Mouse (Mus musculus) adrenal gland, postnatal 36 days (tissue): ENCODE data around the gene Mtx1. TPM values are rescaled to one million over a fixed set of nuclear protein-coding genes. Genes with fewer than 3 reads are reported as not detected.

Experiments used
- microRNA-seq: library from miRNA; unstranded; fragments of <30 nt; microRNA quantifications from one replicate; pipeline ENCODE4 v1.2.0, GENCODE M21; 2021
- total RNA-seq, 2 experiments: library from RNA; stranded (reverse); gene quantifications; 2 replicates each; pipeline ENCODE4 v1.2.3; 2021

The Mtx1 gene
- total RNA-seq, 2 experiments from 2014 or later = 136 to 165 TPM

Small RNA genes within 50 kb of the gene (microRNA-seq; reads per million reads assigned to microRNA genes)
- 19.4 reads per million, percentile 33 among the genes with 10 or more reads in this experiment for gene Mir92b

Other genes starting within 250 kb of the Mtx1 start
- 10 to 100 TPM; 26.9 to 30.8 TPM for gene Rusc1, start 133.8 kb downstream of the Mtx1 start, total RNA-seq
- gene Gm43738, start 126.0 kb downstream of the Mtx1 start, total RNA-seq = under 1 TPM in 1 of 2 experiments, not detected in 1; 0.17 TPM
- gene Fdps, start 125.1 kb downstream of the Mtx1 start, total RNA-seq = 100 to 1,000 TPM; 353 to 497 TPM
- not detected for gene Pklr, start 90.9 kb downstream of the Mtx1 start, total RNA-seq
- 1 to 10 TPM; 1.9 to 9.7 TPM for gene Hcn3, start 66.9 kb downstream of the Mtx1 start, total RNA-seq
- gene Clk2, start 62.3 kb downstream of the Mtx1 start, total RNA-seq = 10 to 100 TPM; 55.2 to 55.7 TPM
- 10 to 100 TPM; 77.5 to 96.1 TPM for gene Scamp3, start 49.6 kb downstream of the Mtx1 start, total RNA-seq
- gene Fam189b, start 43.9 kb downstream of the Mtx1 start, total RNA-seq = 10 to 100 TPM; 13.5 to 17.1 TPM
- gene Gba, start 24.2 kb downstream of the Mtx1 start, total RNA-seq = 10 to 100 TPM; 64.2 to 70.6 TPM
- 10 to 100 TPM in 1 of 2 experiments, 1 to 10 TPM in 1; 7.7 to 11.4 TPM for gene Thbs3, start 11.9 kb downstream of the Mtx1 start, total RNA-seq
- gene Muc1, start 2.0 kb upstream of the Mtx1 start, total RNA-seq = under 1 TPM in 1 of 2 experiments, not detected in 1; 0.56 TPM
- gene Krtcap2, start 18.9 kb upstream of the Mtx1 start, total RNA-seq = 100 to 1,000 TPM; 114 to 139 TPM
- gene Trim46, start 19.2 kb upstream of the Mtx1 start, total RNA-seq = 1 to 10 TPM; 1.3 to 1.6 TPM
- gene Dpm3, start 32.3 kb upstream of the Mtx1 start, total RNA-seq = 100 to 1,000 TPM; 117 to 130 TPM
- gene Slc50a1, start 43.5 kb upstream of the Mtx1 start, total RNA-seq = 10 to 100 TPM; 42.0 to 47.7 TPM
- gene Efna1, start 54.1 kb upstream of the Mtx1 start, total RNA-seq = 10 to 100 TPM in 1 of 2 experiments, 1 to 10 TPM in 1; 9.8 to 12.5 TPM
- gene Efna3, start 95.9 kb upstream of the Mtx1 start, total RNA-seq = under 1 TPM; 0.23 to 0.53 TPM
- gene Efna4, start 110.9 kb upstream of the Mtx1 start, total RNA-seq = 1 to 10 TPM in 1 of 2 experiments, under 1 TPM in 1; 0.93 to 1.3 TPM
- gene Adam15, start 122.9 kb upstream of the Mtx1 start, total RNA-seq = 10 to 100 TPM; 45.9 to 79.9 TPM
- under 1 TPM; 0.20 to 0.56 TPM for gene Dcst2, start 134.9 kb upstream of the Mtx1 start, total RNA-seq
- under 1 TPM in 1 of 2 experiments, not detected in 1; 0.56 TPM for gene Dcst1, start 138.2 kb upstream of the Mtx1 start, total RNA-seq
- 10 to 100 TPM; 71.9 to 85.2 TPM for gene Zbtb7b, start 167.7 kb upstream of the Mtx1 start, total RNA-seq
- gene Lenep, start 175.7 kb upstream of the Mtx1 start, total RNA-seq = 1 to 10 TPM in 1 of 2 experiments, under 1 TPM in 1; 0.40 to 1.3 TPM
- 10 to 100 TPM; 23.3 to 30.0 TPM for gene Flad1, start 184.8 kb upstream of the Mtx1 start, total RNA-seq
- 10 to 100 TPM; 25.1 to 36.1 TPM for gene Cks1b, start 191.3 kb upstream of the Mtx1 start, total RNA-seq
- gene Shc1, start 191.4 kb upstream of the Mtx1 start, total RNA-seq = 10 to 100 TPM; 89.6 to 93.7 TPM
- gene Pygo2, start 203.1 kb upstream of the Mtx1 start, total RNA-seq = 10 to 100 TPM; 35.0 to 40.6 TPM
- gene Pbxip1, start 209.6 kb upstream of the Mtx1 start, total RNA-seq = 10 to 100 TPM; 47.9 to 56.9 TPM
- gene Pmvk, start 227.5 kb upstream of the Mtx1 start, total RNA-seq = 10 to 100 TPM; 25.2 to 36.2 TPM